Mouse (Mus musculus) splenic B cell, adult 2 months (primary cell): ENCODE data around the gene Higd2a.
A peak's percentile ranks its signal among the peaks of the same experiment; 100 is the strongest.
"Not testable (repeated sequence)": the region's sequence is repeated elsewhere in the genome, so short reads cannot be mapped to it uniquely, and the experiment has no call there.

Source experiments
- DNase-seq: peaks from one replicate; pipeline ENCODE4 v3.0.0-alpha.2; 2011; ENCODE audit warnings: low read depth, low spot score
- H3K27me3 ChIP-seq: 2 replicates; pipeline ENCODE4 v1.6.1; 2012; ENCODE audit warnings: mild to moderate bottlenecking, low read length, moderate library complexity, mixed read lengths; ENCODE audit not compliant: control insufficient read depth, poor library complexity, insufficient read depth, severe bottlenecking
- H3K36me3 ChIP-seq: 2 replicates; pipeline ENCODE4 v1.6.1; 2012; ENCODE audit warnings: mild to moderate bottlenecking, low read length, moderate library complexity, mixed read lengths; ENCODE audit not compliant: control insufficient read depth, poor library complexity, insufficient read depth, severe bottlenecking

The Higd2a gene

GRCm38 (mm10) chr13:54598622-54599143, 8.7 kb downstream of the Higd2a start:
- DNase-seq: no peak

GRCm38 (mm10) chr13:54602639-54603111, 12.7 kb downstream of the Higd2a start:
- DNase-seq: no peak
- no peaks in the 10 kb centered on the region for H3K27me3 ChIP-seq
- no peaks in the 10 kb centered on the region for H3K36me3 ChIP-seq

More at GRCm38 (mm10) chr13:54598622-54599143, 8.7 kb downstream of the Higd2a start:
- Histone ChIP-seq H3K27me3 (no peaks in the 10 kb centered on the region), H3K36me3 (no peaks in the 10 kb centered on the region)

DNA sequence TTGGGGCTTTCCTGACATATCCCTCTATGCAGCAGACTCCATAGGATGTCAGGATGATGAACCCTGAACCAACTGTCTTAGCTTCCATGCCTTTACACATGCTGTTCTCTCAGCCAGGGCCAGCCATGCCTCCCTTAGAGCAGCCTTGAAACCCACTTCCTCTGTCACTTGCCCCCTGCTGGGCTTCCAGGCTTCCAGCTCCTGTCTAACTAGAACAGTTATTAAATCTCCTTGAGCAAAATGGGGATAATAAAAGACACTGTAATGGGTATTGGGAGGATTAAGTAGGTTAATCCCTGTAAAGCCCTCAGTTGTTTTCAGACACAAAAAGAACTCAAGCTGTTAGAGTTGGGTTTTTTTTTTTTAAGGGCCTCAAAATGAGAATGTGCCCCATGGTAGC, 13.5 kb downstream of the Higd2a start:
- DNase-seq: no peak
- H3K27me3 ChIP-seq: no peaks in the 10 kb centered on the region
- no peaks in the 10 kb centered on the region for H3K36me3 ChIP-seq

GRCm38 (mm10) chr13:54604221-54604620, 14.2 kb downstream of the Higd2a start:
- DNase-seq: no peak
- Histone ChIP-seq H3K36me3 (no peaks in the 10 kb centered on the region), H3K27me3 (no peaks in the 10 kb centered on the region)

DNA sequence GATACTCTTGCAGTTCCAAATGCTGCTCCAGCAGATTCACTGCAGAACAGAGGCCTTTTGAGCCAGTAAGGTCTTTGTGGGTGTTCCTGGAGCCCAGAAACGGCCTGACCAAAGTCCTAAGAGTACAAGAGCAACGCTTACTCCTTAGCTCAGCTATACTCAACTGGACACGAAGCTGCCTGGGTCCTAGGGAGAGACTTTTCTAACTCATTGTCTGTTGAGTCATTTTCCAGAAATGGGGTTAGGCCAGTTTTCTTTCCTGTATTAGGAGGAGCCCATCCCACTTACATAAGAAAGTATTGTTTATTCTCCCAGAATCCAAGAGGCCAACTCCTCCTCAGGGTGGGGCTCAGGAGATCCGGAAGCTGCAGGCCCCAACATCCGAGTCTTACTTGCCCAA, 15.4 kb downstream of the Higd2a start:
- DNase-seq: no peak
- no peaks in the 10 kb centered on the region for H3K27me3 ChIP-seq

GRCm38 (mm10) chr13:54607204-54607603, 17.2 kb downstream of the Higd2a start:
- DNase-seq: no peak
- no peaks in the 10 kb centered on the region for H3K36me3 ChIP-seq

More for the DNA sequence above, 15.4 kb downstream of the Higd2a start:
- H3K36me3 ChIP-seq: no peaks in the 10 kb centered on the region

DNA sequence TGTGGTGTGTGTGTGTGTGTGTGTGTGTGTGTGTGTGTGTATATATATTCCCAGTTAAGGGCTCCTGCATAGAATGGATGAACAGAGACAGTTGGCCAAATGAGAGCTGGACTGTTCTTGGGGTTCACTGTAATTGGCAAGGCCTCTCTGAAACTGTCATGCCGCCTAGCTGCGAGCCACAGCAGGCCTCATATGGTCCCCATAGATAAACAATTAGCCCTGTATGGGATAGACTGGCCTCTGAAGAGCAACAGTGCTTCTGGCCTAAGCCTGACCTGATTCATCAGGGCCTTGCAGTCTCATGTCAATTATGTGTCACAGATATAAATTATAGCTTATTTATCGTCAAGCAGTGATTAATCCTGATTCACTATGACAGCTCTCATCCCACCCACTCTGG, 18.0 kb downstream of the Higd2a start:
- DNase-seq: no peak
- H3K36me3 ChIP-seq: no peaks in the 10 kb centered on the region
- H3K27me3 ChIP-seq: no peaks in the 10 kb centered on the region

More at GRCm38 (mm10) chr13:54607204-54607603, 17.2 kb downstream of the Higd2a start:
- no peaks in the 10 kb centered on the region for H3K27me3 ChIP-seq

- no peaks in the 10 kb centered on the region for H3K27me3 ChIP-seq
- H3K36me3 ChIP-seq: no peaks in the 10 kb centered on the region
- no peak for DNase-seq
Observed at GRCm38 (mm10) chr13:54608666-54609065, 18.7 kb downstream of the Higd2a start.

- DNase-seq: no peak
- no peaks in the 10 kb centered on the region for H3K36me3 ChIP-seq
- no peaks in the 10 kb centered on the region for H3K27me3 ChIP-seq
Observed at GRCm38 (mm10) chr13:54609301-54609700, 19.3 kb downstream of the Higd2a start.

DNA sequence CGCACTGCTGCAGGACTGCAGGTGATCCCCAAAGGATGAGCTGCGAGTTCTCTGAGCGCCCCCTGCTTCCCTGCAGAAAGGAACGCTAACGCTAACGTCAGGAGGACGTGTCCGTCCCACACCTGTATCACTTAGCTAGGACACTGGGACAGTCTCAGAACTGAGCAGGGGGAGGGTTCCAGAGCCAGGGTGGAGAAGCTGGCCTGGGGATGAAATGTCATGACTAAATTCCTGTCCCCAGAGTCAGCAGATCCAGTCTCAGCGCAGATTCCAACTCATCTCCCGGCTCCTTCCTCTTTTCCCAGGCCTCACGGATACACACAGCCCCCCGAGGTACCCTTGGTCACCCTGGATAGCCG, 20.6 kb downstream of the Higd2a start:
- DNase-seq: no peak
- Histone ChIP-seq H3K36me3 (no peaks in the 10 kb centered on the region), H3K27me3 (no peaks in the 10 kb centered on the region)

DNA sequence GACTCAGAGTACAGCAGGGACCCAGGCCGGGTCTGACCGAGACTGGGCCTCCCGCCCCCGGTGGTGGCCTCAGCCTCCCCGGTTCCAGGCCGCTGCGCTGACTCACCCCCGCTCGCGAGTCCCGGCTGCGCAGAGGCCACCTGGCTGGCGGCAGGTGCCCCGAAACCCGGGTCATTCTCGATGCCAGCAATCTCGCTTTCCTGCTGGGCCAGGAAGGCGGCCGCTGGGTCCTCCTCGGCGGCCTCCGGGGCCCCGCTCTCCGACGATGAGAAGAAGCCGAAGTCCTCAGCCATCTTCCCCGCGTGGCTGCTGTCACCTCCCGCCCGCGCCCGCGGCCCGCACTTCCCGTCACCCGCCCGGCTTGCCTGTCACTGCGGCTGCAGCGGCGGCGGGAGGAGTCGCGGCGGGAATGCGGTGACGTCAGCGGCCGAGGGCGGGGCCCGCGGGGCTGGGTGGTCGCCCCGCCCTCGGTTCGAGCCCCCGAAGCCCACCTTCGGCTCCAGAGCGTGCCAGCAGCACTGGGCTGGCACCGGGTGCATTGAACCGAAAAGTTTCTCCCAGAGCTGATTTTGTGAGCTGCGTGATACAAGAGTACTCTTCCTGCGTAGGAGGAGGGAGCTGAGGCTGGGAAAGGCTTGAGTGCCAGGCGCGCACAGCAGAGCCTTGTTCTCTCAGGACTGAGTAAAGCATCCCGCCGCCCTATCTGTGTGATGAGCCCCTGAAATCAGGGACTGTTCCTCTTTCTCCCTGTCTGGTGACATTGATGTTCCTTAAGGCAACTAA, 21.2 kb downstream of the Higd2a start, which contains the start of gene Cltb:
Cltb (minus strand) TSS at position 373 of the 783 bp plus-strand sequence.
- peak; percentile 73 for DNase-seq
- Histone ChIP-seq H3K36me3 (no peaks in the 10 kb centered on the region), H3K27me3 (no peaks in the 10 kb centered on the region)

DNA sequence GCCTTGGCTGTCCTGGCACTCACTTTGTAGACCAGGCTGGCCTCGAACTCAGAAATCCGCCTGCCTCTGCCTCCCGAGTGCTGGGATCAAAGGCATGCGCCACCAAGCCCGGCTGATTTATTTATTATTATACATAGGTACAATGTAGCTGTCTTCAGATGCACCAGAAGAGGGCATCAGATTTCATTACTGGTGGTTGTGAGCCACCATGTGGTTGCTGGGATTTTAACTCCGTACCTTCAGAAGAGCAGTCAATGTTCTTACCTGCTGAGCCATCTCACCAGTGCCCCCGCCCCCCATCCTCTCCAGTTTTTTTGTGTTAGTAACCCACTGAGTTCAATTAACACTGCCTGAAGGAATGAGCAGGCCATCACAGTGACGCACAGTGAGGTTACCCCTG, 23.1 kb downstream of the Higd2a start:
- DNase-seq: peak; percentile 34
- H3K36me3 ChIP-seq, H3K27me3 ChIP-seq: not testable (repeated sequence)

GRCm38 (mm10) chr13:54616307-54616706, 26.3 kb downstream of the Higd2a start:
- no peaks in the 10 kb centered on the region for H3K27me3 ChIP-seq
- DNase-seq: no peak

DNA sequence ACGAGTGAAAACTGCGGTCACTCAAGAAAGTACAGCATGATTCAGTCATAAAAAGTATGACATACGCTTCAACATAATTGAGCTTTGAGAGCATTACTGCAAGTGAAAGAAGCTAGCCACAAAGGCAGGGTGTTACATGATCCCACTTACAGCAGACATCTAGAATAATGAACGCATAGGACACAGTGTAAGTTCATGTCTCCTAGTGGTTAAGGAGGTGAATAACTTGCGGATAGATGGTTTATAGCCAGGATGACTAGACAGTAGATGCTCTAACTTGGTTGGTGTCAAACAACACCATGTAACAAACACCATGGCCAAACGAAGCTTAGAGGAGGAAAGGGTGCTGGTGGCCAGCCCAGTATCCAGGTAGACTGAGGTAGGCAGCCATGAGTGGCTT, 27.0 kb downstream of the Higd2a start:
- H3K27me3 ChIP-seq: no peaks in the 10 kb centered on the region
- no peaks in the 10 kb centered on the region for H3K36me3 ChIP-seq
- DNase-seq: peak; percentile 11

More at GRCm38 (mm10) chr13:54616307-54616706, 26.3 kb downstream of the Higd2a start:
- no peaks in the 10 kb centered on the region for H3K36me3 ChIP-seq

DNA sequence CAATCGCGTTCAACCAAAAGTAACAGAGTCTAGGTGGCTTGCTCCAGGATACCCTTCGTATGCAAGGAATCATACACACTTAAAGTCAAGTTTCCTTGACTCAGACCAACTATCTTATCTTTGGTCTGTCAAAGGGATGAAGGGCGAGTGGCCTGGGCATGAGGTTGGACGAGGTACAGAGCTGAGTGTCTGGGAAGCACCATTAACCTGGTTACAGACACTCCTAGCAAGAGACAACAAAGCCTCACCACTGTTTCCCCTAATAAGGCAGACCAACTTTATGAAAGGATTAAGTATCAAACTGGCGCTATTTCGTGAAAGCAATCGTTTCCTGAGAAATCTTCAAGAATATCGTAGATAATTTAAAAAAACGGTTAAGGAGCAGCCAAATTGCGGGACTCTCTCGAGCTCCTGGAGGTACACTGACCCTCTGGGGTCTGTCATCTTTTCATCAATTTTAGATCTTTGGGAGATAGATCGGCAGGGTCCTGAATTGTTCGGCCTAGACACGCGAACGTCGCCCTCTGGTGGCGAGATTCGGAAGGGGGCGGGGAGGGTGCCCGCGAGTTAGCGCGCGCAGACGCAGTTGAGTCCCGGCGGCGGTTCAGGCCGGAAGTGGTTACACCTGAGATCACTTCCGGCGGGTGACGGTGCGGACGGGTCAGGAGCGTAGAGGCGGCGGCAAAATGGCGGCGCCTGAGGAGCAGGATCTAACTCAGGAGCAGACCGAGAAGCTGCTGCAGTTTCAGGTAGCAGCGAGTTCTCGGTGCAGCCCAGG, 31.3 kb downstream of the Higd2a start, which contains the start of gene Faf2:
Faf2 (plus strand) TSS at position 630 of the 778 bp plus-strand sequence.
- no peaks in the 10 kb centered on the region for H3K36me3 ChIP-seq
- peak; percentile 98 for DNase-seq

More for the DNA sequence above, 31.3 kb downstream of the Higd2a start, which contains the start of gene Faf2:
- no peaks in the 10 kb centered on the region for H3K27me3 ChIP-seq
